Mouse (Mus musculus) hindbrain, embryonic 12.5 days (tissue): ENCODE measurements around the gene Eml1. TPM values are rescaled to one million over a fixed set of nuclear protein-coding genes. Genes with fewer than 3 reads are reported as not detected.

ENCODE experiments used
- ATAC-seq: fragments of 200-750 bp; cut with Nextera tagmentation; 2 replicates; pipeline ENCODE4 v1.8.0; 2017; ENCODE audit warnings: moderate TSS enrichment; ENCODE audit not compliant: low FRiP score
- H3K27ac ChIP-seq: fragments of 300-500 bp; sonication (generic); 2 replicates; pipeline ENCODE4 v1.5.1; 2016; ENCODE audit warnings: mild to moderate bottlenecking
- H3K27me3 ChIP-seq: fragments of 300-500 bp; sonication (generic); 2 replicates; pipeline ENCODE4 v1.6.1; 2016; ENCODE audit warnings: mild to moderate bottlenecking
- H3K36me3 ChIP-seq: fragments of 300-500 bp; sonication (generic); 2 replicates; pipeline ENCODE4 v1.6.1; 2016; ENCODE audit warnings: mild to moderate bottlenecking
- H3K4me1 ChIP-seq: fragments of 300-500 bp; sonication (generic); 2 replicates; pipeline ENCODE4 v1.6.1; 2016
- H3K4me2 ChIP-seq: fragments of 300-500 bp; sonication (generic); replicated peaks from 2 replicates; pipeline ENCODE4 v1.6.1; 2016; ENCODE audit warnings: mild to moderate bottlenecking
- H3K4me3 ChIP-seq: fragments of 300-500 bp; sonication (generic); 2 replicates; pipeline ENCODE4 v1.5.1; 2016; ENCODE audit warnings: mild to moderate bottlenecking
- H3K9ac ChIP-seq: fragments of 300-500 bp; sonication (generic); 2 replicates; pipeline ENCODE4 v1.6.1; 2016; ENCODE audit warnings: mild to moderate bottlenecking, moderate library complexity
- H3K9me3 ChIP-seq: fragments of 300-500 bp; sonication (generic); replicated peaks from 2 replicates; pipeline ENCODE4 v1.6.1; 2016; ENCODE audit warnings: mild to moderate bottlenecking
- WGBS: fragments of 180-500 bp; shearing (Covaris S2); methylation state at CpG from one replicate; pipeline ENCODE4 v1.1.7; 2016; 5-methylcytosine and 5-hydroxymethylcytosine counted together
- polyA plus RNA-seq: library from polyadenylated mRNA; unstranded; fragments of >200 nt; fragmentation: Nextera tagmentation; extraction: Ambion mirVana; gene quantifications from 2 replicates; pipeline ENCODE4 v1.2.1, GENCODE M21; 2016

The Eml1 gene
- polyA plus RNA-seq, 1 experiment from 2014 or later: 71.8 TPM

DNA sequence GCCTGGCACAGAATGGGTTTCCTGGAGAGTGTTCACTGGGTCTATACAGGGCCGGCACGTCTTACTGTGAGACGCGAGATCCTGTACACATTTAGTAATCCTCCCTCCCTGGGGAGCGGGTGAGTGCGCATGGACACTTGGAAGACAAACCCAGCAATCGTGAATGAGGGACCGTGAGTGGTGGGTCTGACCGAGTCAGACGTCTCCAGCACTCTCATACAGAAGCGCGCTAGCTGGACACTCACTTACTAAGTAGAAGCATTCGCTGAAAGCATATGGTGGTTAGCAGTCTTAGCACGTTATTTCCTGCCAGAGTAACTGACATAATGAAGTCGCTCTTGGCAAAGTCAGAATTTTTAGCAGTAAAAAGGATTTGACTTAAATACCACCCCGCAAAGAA is 62.3 kb downstream of the Eml1 start:
- H3K9me3 ChIP-seq: no peaks in the 10 kb centered on the region
- H3K4me3 ChIP-seq: no peak overlapping the region
- no peak overlapping the region for H3K27ac ChIP-seq
- H3K27me3 ChIP-seq: no peaks in the 10 kb centered on the region
- 72% methylated on average over 16 of the region's 16 CpGs for WGBS
- H3K36me3 ChIP-seq: no peaks in the 10 kb centered on the region
- H3K4me1 ChIP-seq: peaks cover 44% of the 10 kb centered on the region
- no peak overlapping the region for H3K9ac ChIP-seq
- H3K4me2 ChIP-seq: no peak overlapping the region
- no peak for ATAC-seq

DNA sequence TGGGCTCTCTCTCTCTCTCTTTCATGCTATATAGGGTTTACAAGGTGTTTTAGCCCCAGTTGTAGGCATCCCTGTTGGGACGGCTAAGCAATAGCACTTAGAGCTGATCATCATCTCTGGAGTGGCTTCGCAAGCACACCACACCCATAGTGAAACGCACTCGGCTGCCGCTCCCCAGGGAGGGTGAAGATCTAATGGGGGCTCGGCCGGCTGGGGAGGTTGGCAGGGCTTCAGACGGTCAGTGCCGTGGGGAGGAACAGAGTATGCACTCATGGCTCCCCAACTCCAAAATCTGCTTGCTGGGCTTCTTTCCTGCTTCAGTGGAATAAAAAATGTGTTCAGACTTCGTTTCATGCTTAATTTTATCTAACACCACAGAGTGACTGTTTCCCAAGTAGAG is 62.7 kb downstream of the Eml1 start:
- no peak overlapping the region for H3K27ac ChIP-seq

DNA sequence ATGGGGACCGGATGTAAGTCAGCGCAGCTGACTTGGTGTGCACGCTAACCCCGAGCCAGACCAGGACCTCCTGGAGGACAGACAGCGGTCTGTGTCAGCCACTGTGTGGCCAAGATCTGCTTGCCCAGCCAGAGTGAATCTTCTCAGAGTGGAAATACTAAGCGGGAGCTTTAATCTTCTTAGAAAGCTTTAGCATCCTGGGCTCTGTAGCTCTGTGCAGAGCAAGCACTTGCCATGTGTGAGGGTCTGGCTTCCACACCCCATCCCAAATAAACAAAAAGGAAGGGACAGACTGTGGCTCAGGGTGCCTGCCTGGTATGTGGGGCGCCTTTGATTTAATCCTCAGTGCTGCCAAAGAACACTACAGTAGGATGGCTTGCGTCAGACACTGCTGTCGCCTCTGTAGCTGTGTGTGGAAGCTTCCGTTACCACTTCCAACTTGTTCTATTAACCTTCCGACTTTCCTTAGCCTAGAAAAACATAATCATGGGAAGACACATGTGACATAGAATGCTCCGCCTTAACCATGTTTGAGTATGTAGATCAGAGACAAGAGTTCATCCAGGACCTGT is 64.8 kb downstream of the Eml1 start:
- no peaks in the 10 kb centered on the region for H3K9me3 ChIP-seq
- no peaks in the 10 kb centered on the region for H3K27me3 ChIP-seq
- no peaks in the 10 kb centered on the region for H3K36me3 ChIP-seq
- H3K4me1 ChIP-seq: peaks cover 44% of the 10 kb centered on the region
- no peak overlapping the region for H3K9ac ChIP-seq
- H3K27ac ChIP-seq: no peak overlapping the region
- no peak overlapping the region for H3K4me2 ChIP-seq
- no peak overlapping the region for H3K4me3 ChIP-seq
- ATAC-seq: no peak
- WGBS: 65% methylated on average over 12 of the region's 12 CpGs

More for the DNA sequence above, 62.7 kb downstream of the Eml1 start:
- H3K36me3 ChIP-seq: no peaks in the 10 kb centered on the region
- H3K4me2 ChIP-seq: no peak overlapping the region
- no peak for ATAC-seq
- H3K9ac ChIP-seq: no peak overlapping the region
- no peaks in the 10 kb centered on the region for H3K27me3 ChIP-seq
- 69% methylated on average over 10 of the region's 10 CpGs for WGBS
- H3K9me3 ChIP-seq: no peaks in the 10 kb centered on the region
- H3K4me3 ChIP-seq: no peak overlapping the region
- H3K4me1 ChIP-seq: peaks cover 44% of the 10 kb centered on the region

DNA sequence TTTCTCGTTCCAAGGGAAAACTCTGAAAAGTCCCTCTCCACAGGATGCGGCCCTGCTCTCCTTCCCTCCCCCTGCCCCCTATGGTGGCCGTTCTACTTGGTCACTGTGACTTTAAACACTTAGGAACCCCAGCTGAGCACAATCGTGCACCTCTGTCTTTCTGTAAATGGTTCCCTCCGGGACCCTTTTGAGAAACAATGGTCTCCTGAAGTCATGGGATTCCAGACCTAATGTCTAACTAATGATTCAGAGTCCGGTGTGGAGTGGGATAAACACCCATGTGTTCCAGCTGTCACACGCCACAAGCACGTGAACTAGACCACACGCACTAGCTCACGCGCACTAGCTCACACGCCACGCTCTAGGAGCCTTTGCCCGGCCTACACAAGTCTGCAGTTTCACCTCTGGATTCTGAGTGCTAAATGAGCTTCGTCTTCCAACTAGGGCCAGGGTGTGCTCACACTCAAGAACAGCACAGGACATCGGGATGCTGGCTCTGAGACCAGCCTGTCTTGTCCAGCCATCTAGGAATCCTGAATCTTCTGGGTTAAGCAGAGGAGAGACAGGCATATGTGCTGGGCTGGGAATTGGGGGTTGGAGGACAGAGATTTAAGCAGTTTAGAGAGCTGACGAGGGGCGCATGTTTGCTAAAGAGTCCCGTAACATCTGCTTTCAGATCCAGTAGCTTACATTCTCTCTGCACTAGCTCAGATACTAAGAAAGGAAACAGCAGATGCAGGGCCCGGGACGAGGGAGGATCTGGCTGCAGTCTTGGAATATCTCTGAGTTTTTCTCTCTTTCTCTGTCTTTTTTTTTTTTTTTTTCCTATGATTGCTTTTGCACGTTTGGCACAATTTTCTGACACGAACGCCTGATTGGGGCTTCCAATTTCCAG is 65.5 kb downstream of the Eml1 start:
- no peaks in the 10 kb centered on the region for H3K27me3 ChIP-seq
- H3K4me2 ChIP-seq: no peak overlapping the region
- 0 out of 2 replicates have a peak overlapping the region, but pooled peaks have one; percentile 0 for H3K27ac ChIP-seq
- ATAC-seq: no peak
- 63% methylated on average over 24 of the region's 24 CpGs for WGBS
- no peak overlapping the region for H3K4me3 ChIP-seq
- H3K9ac ChIP-seq: no peak overlapping the region
- H3K9me3 ChIP-seq: no peaks in the 10 kb centered on the region
- no peaks in the 10 kb centered on the region for H3K36me3 ChIP-seq
- peaks cover 36% of the 10 kb centered on the region for H3K4me1 ChIP-seq

DNA sequence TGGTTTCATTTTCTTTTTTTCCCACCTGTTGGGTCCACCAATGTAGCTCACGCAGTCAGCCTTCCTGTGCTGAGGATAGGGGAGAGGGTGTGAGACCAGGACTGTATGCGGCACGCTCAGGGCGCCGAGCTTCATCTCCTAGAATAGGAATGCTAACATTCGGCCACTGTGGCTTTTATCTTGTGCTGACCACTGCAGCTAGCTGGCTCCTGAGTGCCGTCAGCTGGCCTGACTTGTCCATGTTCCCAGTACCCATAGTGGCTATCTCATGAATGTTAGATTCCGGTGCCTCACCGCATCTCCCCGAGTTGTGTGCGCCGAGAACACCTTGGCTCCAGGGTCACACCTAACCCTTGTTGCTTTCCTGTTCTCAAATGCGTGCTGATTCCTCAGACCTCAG is 66.7 kb downstream of the Eml1 start:
- Histone ChIP-seq H3K4me2 (no peak overlapping the region), H3K27ac (no peak overlapping the region), H3K4me1 (peaks cover 26% of the 10 kb centered on the region), H3K9me3 (no peaks in the 10 kb centered on the region), H3K36me3 (no peaks in the 10 kb centered on the region), H3K4me3 (no peak overlapping the region), H3K9ac (no peak overlapping the region), H3K27me3 (no peaks in the 10 kb centered on the region)
- no peak for ATAC-seq
- WGBS: 90% methylated on average over 13 of the region's 13 CpGs

DNA sequence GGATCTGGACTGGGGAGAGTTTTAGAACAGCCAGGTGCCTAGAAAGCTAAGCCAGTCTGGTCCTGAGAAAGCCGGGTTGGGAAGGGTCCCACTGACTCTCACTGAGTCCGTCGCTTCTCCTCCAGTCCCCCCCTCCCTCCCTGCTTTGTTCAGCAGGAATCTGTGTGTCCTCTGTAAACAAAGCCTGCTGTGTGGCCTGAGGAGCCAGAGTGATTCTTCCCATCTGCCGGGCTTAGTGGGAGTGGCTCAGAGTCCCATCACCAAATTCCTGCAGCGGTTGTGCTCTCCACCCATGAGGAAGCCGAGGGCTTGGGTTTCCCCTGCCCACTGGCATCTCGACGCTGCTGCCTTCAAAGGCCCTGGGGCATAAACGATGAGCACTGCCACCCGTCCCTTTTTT is 72.5 kb downstream of the Eml1 start:
- Histone ChIP-seq H3K4me1 (peaks cover 26% of the 10 kb centered on the region), H3K27me3 (no peaks in the 10 kb centered on the region), H3K9me3 (no peaks in the 10 kb centered on the region), H3K4me2 (peak overlapping the region; percentile 5; the same call in 1 of the 2 replicates), H3K4me3 (no peak overlapping the region), H3K27ac (peak overlapping the region; percentile 72), H3K9ac (peak overlapping the region; percentile 15; the same call in 1 of the 2 replicates), H3K36me3 (no peaks in the 10 kb centered on the region)
- ATAC-seq: peak; percentile 77
- 1% methylated on average over 10 of the region's 10 CpGs for WGBS

DNA sequence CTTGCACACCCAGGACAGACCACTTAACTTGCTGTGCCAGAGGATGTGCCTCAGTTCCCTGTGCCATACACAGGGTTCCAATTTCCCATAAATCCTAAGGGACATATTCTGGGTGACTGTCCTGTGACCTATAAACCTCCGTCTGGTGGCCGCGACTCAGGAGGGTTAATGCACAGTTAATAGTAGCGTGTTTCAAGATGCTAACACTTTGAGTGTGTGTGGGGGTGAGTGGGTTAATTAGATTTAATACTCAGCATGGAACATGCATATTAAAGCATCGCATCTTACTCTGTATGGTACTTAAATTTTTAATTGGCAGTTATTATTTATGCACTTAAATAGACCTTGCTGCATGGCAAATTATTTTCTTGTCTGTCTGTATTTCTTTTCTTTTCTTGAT is 73.0 kb downstream of the Eml1 start:
- H3K4me2 ChIP-seq: peak overlapping the region; percentile 5; the same call in 1 of the 2 replicates
- no peaks in the 10 kb centered on the region for H3K27me3 ChIP-seq
- peaks cover 26% of the 10 kb centered on the region for H3K4me1 ChIP-seq
- peak overlapping the region; percentile 72 for H3K27ac ChIP-seq
- 58% methylated on average over 5 of the region's 5 CpGs for whole genome bisulfite sequencing
- 0 out of 2 replicates have a peak overlapping the region, but pooled peaks have one; percentile 15 for H3K9ac ChIP-seq
- no peaks in the 10 kb centered on the region for H3K9me3 ChIP-seq
- H3K36me3 ChIP-seq: no peaks in the 10 kb centered on the region
- H3K4me3 ChIP-seq: no peak overlapping the region
- 0 out of 2 replicates have a peak, but pooled peaks have one; percentile 9 for ATAC-seq

DNA sequence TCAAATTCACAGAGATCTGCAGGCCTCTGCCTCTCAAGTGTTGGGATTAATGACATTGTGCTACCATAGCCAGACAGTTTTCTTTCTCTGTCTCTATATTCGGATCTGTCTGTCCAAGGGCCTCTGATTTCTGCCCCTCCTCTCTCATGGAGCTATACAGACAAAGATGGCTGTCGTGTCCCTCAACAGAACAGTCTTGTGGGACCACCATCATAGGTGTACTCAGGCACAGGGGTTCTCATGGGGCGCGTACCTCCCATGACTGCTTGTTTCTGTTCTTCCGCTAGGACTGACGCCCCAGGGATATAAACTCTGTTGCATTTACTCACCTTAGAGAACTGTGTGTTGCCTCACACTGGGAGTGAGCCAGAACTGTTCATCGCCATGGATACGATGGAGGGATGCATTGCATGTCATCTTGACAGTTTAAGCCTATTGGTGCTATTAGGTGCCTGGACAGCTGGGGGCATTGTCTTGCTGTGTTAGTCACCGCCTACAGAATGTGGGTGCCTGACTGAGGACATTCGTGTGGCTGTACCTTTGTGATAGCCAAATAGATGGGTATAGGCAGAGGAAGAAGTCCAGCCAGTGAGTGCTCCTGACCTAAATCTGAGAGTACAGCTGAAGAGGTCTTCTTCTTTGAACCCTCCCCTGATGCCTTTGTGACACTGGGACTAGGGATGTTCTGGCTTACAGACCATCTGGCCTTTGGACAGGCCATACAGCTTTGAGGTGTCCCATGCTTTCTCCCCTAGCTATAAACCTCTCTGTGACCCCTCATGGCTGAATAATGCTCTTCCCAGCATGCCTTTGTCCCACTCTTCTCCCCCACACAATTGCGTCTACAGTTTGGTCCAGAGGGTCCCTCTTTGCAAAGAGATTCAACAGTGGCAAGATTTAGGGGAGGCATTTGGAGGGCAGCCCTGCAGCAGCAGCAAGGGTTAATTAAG is 73.7 kb downstream of the Eml1 start:
- 51% methylated on average over 11 of the region's 11 CpGs for WGBS
- Histone ChIP-seq H3K4me2 (no peak overlapping the region), H3K4me1 (peaks cover 26% of the 10 kb centered on the region), H3K9me3 (no peaks in the 10 kb centered on the region), H3K4me3 (no peak overlapping the region), H3K27me3 (no peaks in the 10 kb centered on the region), H3K27ac (peak overlapping the region; percentile 62), H3K36me3 (no peaks in the 10 kb centered on the region), H3K9ac (no peak overlapping the region)
- ATAC-seq: peak; percentile 54

DNA sequence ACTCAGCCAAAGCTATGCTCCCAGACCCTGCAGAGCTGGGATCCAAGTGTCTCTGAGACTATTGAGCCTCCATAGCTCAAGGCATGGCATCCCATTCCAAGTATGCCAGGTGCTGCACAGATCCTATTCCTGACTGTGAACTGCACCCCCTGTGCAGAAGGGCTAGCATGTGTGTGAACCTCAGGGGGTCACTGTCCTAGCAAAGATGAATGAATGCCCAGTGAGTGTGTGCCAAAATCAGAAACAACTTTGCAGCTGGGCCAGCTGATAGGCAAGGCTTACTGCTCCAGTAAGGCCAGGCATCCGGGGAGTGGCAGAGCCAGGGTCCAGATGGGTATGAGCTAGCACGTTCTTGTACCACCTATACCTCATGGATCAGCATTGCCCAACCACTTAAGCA is 76.0 kb downstream of the Eml1 start:
- H3K27me3 ChIP-seq: no peaks in the 10 kb centered on the region
- H3K4me1 ChIP-seq: peaks cover 39% of the 10 kb centered on the region
- no peak overlapping the region for H3K4me3 ChIP-seq
- no peak overlapping the region for H3K27ac ChIP-seq
- H3K36me3 ChIP-seq: no peaks in the 10 kb centered on the region
- no peak overlapping the region for H3K4me2 ChIP-seq
- no peaks in the 10 kb centered on the region for H3K9me3 ChIP-seq
- no peak for ATAC-seq
- 90% methylated on average over 2 of the region's 2 CpGs for WGBS
- no peak overlapping the region for H3K9ac ChIP-seq

DNA sequence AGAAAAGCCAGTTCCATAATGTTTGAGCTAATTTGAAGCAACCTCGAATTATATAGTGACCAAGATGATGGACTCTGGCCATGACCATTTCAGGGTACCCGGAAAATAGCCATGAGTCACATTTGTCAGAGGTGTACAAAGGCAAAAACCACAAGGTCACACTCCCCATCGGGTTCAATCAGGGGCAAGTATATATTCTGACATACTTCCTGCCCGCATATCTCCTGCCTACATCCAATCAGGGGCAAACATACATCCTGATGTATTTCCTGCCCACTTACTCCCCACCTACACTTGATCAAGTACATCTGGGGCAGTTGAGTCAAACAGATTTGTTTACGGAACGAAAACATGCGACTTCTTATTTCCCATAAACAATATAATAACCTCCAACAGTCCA is 77.6 kb downstream of the Eml1 start:
- 92% methylated on average over 7 of the region's 7 CpGs for WGBS
- Histone ChIP-seq H3K4me1 (peaks cover 36% of the 10 kb centered on the region), H3K36me3 (no peaks in the 10 kb centered on the region), H3K9ac (no peak overlapping the region), H3K9me3 (no peaks in the 10 kb centered on the region), H3K4me2 (no peak overlapping the region), H3K4me3 (no peak overlapping the region), H3K27me3 (no peaks in the 10 kb centered on the region), H3K27ac (no peak overlapping the region)
- ATAC-seq: no peak

DNA sequence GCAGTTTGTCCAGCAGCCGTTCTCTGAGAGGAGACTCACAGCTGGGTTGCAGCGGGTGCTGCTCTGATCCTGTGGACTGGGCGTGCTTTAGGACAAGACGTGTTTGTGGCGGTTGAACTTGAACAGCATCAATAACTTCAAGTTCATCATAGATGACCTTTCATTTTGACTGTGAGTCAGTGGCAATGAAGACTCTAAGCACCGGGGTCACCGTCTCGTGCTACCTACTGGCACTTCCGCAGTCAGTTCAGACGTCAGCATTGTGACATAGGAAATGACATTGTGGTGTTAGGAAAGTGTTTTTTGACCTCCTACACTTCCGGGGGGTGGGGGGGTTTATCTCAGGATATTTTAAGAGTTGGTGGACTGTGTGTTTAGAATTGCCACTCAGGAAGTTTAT is 79.2 kb downstream of the Eml1 start:
- no peak for ATAC-seq
- no peak overlapping the region for H3K27ac ChIP-seq
- H3K4me3 ChIP-seq: no peak overlapping the region
- no peak overlapping the region for H3K4me2 ChIP-seq
- 79% methylated on average over 11 of the region's 11 CpGs for WGBS
- H3K27me3 ChIP-seq: no peaks in the 10 kb centered on the region
- H3K9me3 ChIP-seq: no peaks in the 10 kb centered on the region
- H3K36me3 ChIP-seq: no peaks in the 10 kb centered on the region
- H3K4me1 ChIP-seq: peaks cover 27% of the 10 kb centered on the region
- no peak overlapping the region for H3K9ac ChIP-seq

DNA sequence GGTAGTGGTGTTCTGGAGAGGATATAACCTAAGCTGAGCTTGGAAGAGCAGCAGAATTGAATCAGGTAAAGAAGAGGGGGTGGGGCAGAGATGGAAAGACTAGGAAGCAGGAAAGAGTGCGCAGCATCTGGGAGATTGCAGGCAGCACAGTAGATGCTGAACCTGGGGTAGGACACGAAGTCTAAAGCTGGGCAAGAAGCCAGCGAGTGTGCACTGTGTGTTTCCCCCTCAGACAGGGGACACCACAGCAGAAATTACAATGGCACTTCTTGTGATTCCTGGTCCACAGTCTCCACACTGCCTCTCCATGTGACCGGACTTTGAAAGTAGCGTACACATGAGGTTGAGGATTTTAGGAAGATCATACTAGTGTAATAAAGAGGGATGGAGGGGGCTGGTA is 79.8 kb downstream of the Eml1 start:
- ATAC-seq: no peak

More for the DNA sequence above, 79.8 kb downstream of the Eml1 start:
- no peaks in the 10 kb centered on the region for H3K36me3 ChIP-seq
- no peak overlapping the region for H3K4me2 ChIP-seq
- H3K27ac ChIP-seq: no peak overlapping the region
- 75% methylated on average over 5 of the region's 5 CpGs for WGBS
- no peak overlapping the region for H3K9ac ChIP-seq
- peaks cover 22% of the 10 kb centered on the region for H3K4me1 ChIP-seq
- no peak overlapping the region for H3K4me3 ChIP-seq
- H3K9me3 ChIP-seq: no peaks in the 10 kb centered on the region
- no peaks in the 10 kb centered on the region for H3K27me3 ChIP-seq
